Mouse (Mus musculus): ENCODE data around the gene Bcl2l15.
"Not testable (repeated sequence)": the region's sequence is repeated elsewhere in the genome, so short reads cannot be mapped to it uniquely, and the experiment has no call there.

Bcl2l15 gene

DNA sequence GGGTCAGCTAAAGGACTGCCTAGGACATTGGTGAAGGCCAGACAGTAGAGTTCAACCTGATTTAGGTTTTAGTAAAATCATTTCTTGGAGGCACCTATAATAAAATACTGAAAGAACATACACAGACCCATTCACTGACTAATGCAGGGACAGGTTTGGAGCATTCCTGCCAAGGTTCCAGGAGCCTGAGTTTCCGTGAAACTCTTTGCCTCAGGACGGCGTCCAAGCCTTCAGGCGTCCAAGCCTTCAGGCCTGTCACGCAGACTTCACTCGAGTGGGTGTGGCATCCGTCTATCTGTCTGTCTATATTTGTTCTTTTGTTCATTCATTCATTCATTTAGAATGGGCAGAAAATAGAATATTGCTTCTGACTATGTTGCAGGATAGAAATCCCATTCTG lies 1.3 kb upstream of the Bcl2l15 start:
- DNase-seq (ENCODE audit: low read depth), result no peak

- no peak for DNase-seq (ENCODE audit: low read depth)
Observed at GRCm38 (mm10) chr3:103834001-103834400, 1.6 kb downstream of the Bcl2l15 start.

DNA sequence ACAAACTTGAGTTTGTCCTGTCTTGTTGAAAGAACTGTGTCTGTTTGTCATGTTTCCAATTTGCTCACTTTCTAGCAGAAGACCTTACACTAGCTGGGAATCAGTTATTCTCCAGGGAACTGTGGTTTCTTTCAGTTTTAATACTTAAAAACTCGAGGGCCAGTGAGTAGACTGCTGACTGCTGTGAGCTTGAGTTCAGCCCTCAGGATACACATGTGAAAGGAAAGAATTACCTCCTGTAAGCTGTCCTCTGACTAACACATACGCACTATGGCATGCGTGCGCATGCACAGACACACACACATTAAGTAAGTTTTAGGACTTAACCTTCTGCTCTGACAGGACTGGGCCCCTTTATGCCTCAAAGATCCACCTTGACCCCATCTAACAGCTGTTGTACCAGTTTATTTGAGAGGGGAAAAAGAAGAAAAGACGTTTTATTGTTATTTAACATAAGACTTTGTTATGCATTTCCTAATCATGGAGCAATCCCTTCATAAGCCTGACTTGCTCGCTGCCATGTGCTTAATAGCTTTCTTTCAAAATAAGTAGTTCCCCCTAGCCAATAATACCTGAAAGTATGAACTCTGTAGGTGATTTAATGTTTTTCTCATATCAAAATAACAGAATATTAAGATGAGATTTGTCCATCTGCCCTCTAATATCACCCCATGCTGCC lies 3.0 kb downstream of the Bcl2l15 start:
- DNase-seq (ENCODE audit: low read depth), result no peak

DNA sequence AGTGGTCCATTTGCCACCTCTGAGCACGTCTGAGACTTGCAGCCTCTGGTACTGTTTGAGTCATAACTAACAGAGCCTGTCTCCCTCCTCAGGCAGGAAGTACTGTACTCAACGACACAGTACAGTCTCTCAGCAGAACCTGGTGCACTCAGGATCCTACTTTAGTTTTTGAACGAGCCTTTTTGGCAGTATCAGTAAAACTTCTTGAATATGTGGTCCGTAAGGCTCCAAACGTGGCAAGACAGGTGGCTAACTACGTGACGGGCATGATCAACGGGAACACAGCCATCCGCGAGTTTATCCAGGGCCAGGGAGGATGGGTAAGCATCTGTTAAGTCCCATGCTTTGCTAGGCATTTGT lies 3.5 kb downstream of the Bcl2l15 start:
- no peak for DNase-seq (ENCODE audit: low read depth)

- no peak for DNase-seq (ENCODE audit: low read depth)
Observed at GRCm38 (mm10) chr3:103836453-103836852, 4.1 kb downstream of the Bcl2l15 start.

GRCm38 (mm10) chr3:103839711-103840110 lies 7.3 kb downstream of the Bcl2l15 start:
- DNase-seq (ENCODE audit: low read depth), result no peak

DNA sequence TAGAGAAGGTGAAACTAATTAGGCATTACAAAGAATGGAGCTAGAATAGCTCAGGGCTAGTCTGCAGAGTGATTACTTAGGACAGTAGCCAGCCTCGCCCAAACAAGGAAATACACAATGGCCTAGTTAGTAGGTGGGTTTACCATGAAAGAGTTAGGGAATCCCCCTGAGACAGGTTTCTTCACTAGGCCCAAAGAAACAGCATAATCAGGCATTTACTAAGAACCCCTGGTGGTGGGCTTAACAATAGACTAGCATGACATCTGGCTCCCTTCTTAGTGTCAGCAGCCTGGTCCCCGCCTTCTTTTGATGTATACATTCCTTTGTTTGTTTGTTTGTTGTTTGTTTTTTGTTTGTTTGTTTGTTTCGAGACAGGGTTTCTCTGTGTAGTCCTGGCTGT lies 7.8 kb downstream of the Bcl2l15 start:
- not testable (repeated sequence) for DNase-seq (ENCODE audit: low read depth)

DNA sequence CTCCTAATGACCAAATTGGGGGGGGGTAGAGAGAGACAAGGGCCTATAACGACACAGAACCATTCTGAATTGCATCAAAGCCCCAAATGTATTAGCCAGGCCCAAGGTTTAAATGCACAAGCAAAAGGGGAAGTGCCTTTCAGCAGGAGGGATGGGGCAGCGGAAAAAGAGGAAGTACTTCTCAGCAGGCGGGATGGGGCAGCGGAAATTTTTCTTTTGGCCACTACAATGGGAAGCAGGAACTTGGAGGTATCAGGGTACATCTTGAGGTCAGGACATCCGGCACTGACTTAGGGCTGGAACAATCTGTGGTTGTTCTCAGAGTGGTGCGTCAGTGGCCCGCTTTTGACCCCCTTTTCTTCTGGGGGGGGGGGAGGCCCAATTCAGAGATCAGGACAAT lies 8.5 kb downstream of the Bcl2l15 start:
- DNase-seq (ENCODE audit: low read depth), result not testable (repeated sequence)

DNA sequence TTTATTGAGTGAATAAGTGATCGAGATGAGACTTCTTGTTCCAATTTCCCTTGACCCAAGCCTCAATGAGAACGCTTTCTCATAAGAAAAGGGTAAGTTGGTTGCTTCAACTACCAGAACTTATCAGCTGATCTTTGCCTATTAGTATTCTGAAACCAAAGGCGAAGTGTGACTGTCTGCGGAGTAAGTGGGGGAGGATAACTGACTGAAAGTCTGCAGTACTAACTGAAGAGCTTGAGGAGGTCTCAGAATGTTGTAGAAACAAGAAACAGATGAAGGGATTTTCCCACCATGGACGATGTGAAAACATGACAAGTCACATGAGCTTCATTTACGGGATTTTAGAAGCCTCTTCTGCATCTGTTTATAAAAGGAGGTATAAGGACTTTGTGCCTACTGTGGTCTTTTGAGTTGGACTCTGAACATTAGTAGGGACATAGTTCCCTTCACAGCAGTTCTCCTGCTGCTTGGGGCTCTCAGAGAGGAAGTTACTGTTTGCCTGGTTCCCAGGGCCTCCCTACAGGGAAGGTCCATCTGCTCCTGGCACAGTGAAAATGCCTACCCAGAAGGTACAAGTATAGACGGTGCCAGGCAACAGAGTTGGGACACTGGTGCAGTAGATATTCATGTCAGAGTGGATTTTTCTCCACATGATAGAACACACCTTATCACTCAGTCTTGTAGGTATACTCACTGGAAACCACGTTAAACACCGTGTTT lies 18.4 kb downstream of the Bcl2l15 start:
- DNase-seq (ENCODE audit: low read depth), result no peak

- DNase-seq (ENCODE audit: low read depth), result no peak
Observed at GRCm38 (mm10) chr3:103851481-103851880, 19.1 kb downstream of the Bcl2l15 start.

- DNase-seq (ENCODE audit: low read depth), result no peak
Observed at GRCm38 (mm10) chr3:103851882-103852281, 19.5 kb downstream of the Bcl2l15 start.

DNA sequence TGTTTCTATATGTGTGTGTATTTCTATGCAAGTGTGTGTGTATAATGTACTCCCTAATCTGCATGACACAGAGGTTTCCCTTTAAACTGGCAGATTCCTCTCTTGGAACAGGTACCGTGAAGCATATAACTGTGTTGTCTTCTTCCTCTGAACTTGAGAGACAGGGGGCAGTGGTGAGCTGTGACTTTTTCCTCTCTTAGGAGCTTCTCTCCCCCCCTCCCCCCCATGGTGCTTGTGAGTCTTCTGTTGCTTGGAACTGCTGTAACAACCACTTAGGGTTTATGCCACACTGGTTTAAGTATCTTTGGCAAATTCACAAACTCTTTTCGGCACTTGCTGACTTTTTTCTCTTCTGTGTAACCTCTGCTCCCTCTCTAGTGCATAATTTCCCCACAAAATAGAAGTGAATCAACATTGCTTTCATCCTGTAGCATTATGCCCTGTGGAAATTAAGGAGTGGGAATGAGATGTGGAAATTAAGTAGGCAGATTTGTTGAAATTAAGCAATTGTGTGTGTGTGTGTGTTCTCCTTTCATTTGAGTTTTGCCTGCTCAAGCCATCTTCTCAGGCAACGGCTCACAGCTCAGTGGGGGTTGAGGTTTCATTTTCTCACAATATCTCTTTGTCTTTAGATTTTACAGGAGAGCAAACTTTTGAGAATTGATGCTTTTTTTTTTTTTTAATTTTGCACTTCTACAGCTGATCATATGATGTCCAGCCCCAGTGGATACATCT lies 20.3 kb downstream of the Bcl2l15 start:
- DNase-seq (ENCODE audit: low read depth), result peak; percentile 49

DNA sequence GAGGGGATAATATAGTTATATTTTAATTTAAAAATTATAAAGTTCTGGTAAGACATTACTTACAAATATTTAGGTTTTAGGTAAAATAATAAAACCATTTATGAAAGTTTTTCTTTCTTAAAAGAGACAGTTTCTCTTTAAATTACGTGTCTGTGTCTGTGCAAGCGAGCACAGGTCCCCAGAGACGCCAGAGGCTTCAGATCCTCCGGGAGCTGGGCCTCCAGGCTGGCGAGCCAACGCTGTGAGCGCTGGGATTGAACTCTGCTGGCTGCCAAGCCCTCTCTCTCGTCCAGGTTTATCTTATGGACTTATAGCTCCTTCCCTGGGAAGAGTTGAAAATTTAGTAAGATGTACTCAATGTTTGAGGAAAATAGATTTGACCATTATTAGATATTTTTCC lies 21.4 kb downstream of the Bcl2l15 start:
- DNase-seq (ENCODE audit: low read depth), result no peak

DNA sequence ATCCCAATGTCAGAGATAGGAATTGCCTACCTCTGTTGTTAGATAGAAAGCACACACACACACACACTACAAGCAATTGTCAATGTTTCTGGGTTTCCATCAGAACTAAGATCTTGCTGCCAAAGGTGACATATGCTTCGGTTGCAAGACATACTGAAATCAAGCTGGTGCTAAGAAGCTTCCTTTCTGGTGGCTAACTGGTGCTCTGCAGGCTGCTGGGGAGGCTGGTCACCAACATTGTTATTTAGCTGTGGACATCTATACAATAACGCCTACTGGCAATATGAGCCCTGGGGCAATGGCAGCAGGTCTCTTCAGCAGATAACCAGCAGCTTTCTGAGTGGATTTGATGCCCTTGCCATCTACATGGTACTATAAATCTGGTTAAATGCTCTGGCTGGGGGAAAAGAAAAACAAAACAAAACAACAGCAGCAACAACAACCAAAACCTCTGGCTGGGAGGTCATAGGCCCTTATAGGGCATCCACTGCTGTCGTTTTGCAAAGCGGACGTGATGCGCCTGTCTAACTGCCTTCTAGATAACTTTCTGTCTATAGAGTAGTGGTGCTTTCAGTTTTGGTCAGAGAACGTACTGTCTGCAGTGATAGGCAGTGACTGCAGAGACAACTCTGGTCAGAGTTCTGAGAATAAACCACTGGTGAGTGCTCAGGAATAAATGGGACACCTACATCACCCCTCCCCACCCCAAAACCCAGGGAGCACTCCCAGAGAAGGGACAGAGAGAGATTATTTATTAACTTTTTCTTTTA lies 24.8 kb downstream of the Bcl2l15 start:
- no peak for DNase-seq (ENCODE audit: low read depth)

- DNase-seq (ENCODE audit: low read depth), result no peak
Observed at GRCm38 (mm10) chr3:103857977-103858563, 25.7 kb downstream of the Bcl2l15 start.

GRCm38 (mm10) chr3:103858881-103859801 lies 26.7 kb downstream of the Bcl2l15 start, which contains the start of gene Ptpn22:
Gene Ptpn22, plus strand, starts transcription at chr3:103859795.
- DNase-seq (ENCODE audit: low read depth), result no peak

DNA sequence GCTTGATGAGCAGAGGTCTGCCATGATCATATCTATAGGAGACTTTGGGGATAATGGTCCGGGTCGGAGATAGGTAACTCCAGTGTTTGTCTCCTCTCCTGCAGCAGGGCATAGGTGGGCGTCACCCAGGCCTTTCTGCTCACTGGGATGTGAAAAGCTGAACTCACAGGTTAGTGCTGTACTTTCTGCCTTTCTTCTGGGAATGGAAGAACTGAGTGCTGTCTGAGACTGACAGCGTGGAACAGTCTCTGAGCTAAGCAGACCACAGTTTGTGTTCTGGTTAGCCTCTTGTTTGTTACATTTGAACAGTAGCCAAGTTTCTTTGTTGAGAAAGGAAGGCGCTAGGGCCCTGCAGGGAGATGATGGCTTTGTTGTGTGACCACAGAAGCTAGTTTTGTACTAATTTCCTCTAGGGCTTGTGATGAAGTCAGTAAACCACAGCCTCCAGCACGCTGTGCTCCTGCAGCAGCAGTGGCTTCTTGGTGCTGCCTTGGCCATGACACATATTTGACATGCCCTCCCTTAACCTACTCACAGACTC lies 27.5 kb downstream of the Bcl2l15 start:
- DNase-seq (ENCODE audit: low read depth), result no peak

- DNase-seq (ENCODE audit: low read depth), result no peak
Observed at GRCm38 (mm10) chr3:103862721-103863220, 30.4 kb downstream of the Bcl2l15 start.

GRCm38 (mm10) chr3:103864200-103864599 lies 31.8 kb downstream of the Bcl2l15 start:
- DNase-seq (ENCODE audit: low read depth), result no peak

GRCm38 (mm10) chr3:103867424-103867971 lies 35.1 kb downstream of the Bcl2l15 start:
- DNase-seq (ENCODE audit: low read depth), result no peak
